Mouse (Mus musculus) embryonic facial prominence, embryonic 10.5 days (tissue): ENCODE data around the gene Nop16. TPM values are rescaled to one million over a fixed set of nuclear protein-coding genes. Genes with fewer than 3 reads are reported as not detected.
A peak's percentile ranks its signal among the peaks of the same experiment; 100 is the strongest.
"Not testable (repeated sequence)": the region's sequence is repeated elsewhere in the genome, so short reads cannot be mapped to it uniquely, and the experiment has no call there.

Experiments used
- DNase-seq: peaks from one replicate; pipeline ENCODE4 v3.0.0-alpha.2; 2017; ENCODE audit warnings: low spot score
- H3K27ac ChIP-seq: fragments of 300-500 bp; sonication (generic); replicated peaks from 2 replicates; pipeline ENCODE4 v1.5.1; 2016; ENCODE audit warnings: mild to moderate bottlenecking
- H3K27me3 ChIP-seq: fragments of 300-500 bp; sonication (generic); replicated peaks from 2 replicates; pipeline ENCODE4 v1.6.1; 2016; ENCODE audit warnings: low read depth, mild to moderate bottlenecking; ENCODE audit not compliant: poor library complexity, severe bottlenecking
- H3K36me3 ChIP-seq: fragments of 300-500 bp; sonication (generic); replicated peaks from 2 replicates; pipeline ENCODE4 v1.6.1; 2016; ENCODE audit warnings: mild to moderate bottlenecking, moderate library complexity
- H3K4me1 ChIP-seq: fragments of 300-500 bp; sonication (generic); 2 replicates; pipeline ENCODE4 v1.6.1; 2016
- H3K4me3 ChIP-seq: fragments of 300-500 bp; sonication (generic); 2 replicates; pipeline ENCODE4 v1.5.1; 2016; ENCODE audit warnings: mild to moderate bottlenecking, moderate library complexity
- H3K9me3 ChIP-seq: fragments of 300-500 bp; sonication (generic); 2 replicates; pipeline ENCODE4 v1.6.1; 2016; ENCODE audit warnings: mild to moderate bottlenecking
- WGBS: fragments of 180-500 bp; shearing (Covaris S2); methylation state at CpG from one replicate; pipeline ENCODE4 v1.1.7; 2016; 5-methylcytosine and 5-hydroxymethylcytosine counted together
- polyA plus RNA-seq: library from polyadenylated mRNA; unstranded; fragments of >200 nt; fragmentation: Nextera tagmentation; extraction: Ambion mirVana; gene quantifications from 2 replicates; pipeline ENCODE4 v1.2.1, GENCODE M21; 2016

Nop16 gene
- polyA plus RNA-seq = 112 and 117 TPM in 2 replicates

DNA sequence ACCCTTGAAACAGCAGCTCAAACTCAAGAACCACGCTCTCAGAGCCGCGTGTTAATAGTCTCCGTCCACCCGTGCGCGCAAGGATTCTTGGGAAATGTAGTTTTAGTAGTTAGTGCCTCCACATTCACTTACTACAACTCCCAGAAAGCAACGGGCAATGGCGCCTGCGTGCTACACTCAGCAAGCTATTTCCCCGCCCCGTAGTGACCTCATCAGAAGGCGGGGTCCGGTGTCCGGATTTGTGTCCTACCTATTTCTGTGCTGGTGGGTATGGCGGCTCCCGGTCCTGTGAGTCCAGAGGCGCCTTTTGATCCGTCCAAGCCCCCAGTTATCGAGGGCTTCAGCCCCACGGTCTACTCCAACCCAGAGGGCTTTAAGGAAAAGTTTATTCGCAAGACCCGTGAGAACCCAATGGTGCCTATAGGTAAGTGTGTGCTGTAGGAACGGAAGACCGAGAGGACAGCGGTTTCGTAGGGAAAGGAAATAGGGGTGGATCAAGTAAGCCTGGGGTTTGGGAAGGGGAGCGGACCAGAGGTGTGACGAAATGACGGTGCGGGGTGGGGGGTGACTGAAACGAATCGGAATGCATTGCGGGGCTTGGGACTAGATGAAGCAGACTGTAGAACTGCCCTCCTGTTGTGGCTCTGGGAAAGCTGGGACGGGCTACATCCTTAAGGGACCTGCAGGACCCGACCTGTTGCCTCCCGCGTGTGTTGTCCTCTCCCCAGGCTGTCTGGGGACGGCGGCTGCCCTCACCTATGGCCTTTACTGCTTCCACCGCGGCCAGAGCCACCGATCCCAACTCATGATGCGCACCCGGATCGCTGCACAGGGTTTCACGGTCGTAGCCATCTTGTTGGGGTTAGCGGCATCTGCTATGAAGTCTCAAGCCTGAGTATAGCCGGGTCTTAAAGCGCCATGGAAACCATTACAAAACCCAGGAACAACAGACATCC is at the start of gene Nop16, which contains the start of gene Higd2a:
Gene Nop16, minus strand, starts transcription at position 95 of the 956 bp plus-strand sequence.
Gene Higd2a, plus strand, starts transcription at position 212 of the 956 bp plus-strand sequence.
- Histone ChIP-seq H3K36me3 (peaks cover 50% of the 10 kb centered on the region), H3K9me3 (no peaks in the 10 kb centered on the region), H3K4me3 (peak within 1 kb of the TSS; percentile 94), H3K27ac (peak within 1 kb of the TSS; percentile 88), H3K4me1 (peaks cover 25% of the 10 kb centered on the region), H3K27me3 (no peaks in the 10 kb centered on the region)
- under 1% methylated on average over 51 of the region's 51 CpGs for WGBS
- peak; percentile 97 for DNase-seq

DNA sequence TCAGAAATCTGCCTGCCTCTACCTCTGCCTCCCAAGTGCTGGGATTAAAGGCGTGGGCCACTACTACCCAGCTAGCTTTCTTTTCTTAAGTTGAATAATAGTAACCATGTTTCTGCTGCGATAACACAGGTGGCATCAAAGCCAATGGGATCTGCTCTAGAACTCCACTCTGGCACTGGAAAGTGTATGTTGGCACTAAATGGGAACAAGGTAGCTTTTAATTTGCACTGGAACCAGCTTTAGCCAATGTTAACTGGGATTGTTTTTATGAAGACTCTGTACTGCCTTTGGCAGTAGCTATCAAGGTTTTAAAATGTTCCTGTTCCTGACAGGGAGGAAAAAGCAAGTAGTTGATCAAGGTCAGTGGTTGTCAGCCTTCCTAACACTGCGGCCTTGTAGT is 45.1 kb upstream of the Nop16 start:
- no peak for DNase-seq
- H3K4me3 ChIP-seq = no peak overlapping the region
- no peaks in the 10 kb centered on the region for H3K27me3 ChIP-seq
- H3K36me3 ChIP-seq = peaks cover 81% of the 10 kb centered on the region
- no peaks in the 10 kb centered on the region for H3K4me1 ChIP-seq
- 98% methylated on average over 3 of the region's 3 CpGs for WGBS
- no peaks in the 10 kb centered on the region for H3K9me3 ChIP-seq
- H3K27ac ChIP-seq = no peak overlapping the region

DNA sequence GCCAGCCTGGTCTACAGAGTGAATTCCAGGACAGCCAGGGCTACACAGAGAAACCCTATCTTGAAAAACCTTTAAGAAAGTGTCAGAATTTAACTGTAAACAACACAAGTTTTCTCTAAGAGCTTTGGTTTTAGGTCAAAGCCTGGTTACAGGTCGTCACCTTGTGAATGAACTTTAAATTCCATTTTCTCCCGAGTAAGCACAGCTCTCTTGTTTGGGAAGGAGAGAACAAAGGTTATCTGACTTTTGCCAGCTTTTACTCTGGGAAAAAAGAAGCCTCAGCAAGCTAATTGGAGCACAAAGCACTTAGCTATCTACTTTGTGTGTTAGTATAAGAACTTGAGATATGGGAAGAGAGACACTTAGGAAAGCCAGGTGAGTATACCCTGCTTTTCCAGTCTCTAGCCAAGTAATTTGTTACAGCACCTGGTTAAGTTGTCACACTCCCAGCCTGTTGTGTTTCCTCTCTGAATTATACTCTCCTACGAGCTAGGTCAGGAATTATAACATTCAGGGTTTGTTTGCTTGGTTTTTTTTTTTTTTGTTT is 42.9 kb upstream of the Nop16 start:
- H3K4me1 ChIP-seq = no peaks in the 10 kb centered on the region
- H3K36me3 ChIP-seq = peaks cover 69% of the 10 kb centered on the region
- no peak overlapping the region for H3K4me3 ChIP-seq
- no peak overlapping the region for H3K27ac ChIP-seq
- no peaks in the 10 kb centered on the region for H3K27me3 ChIP-seq
- WGBS = 81% methylated on average over 3 of the region's 3 CpGs
- DNase-seq = no peak
- no peaks in the 10 kb centered on the region for H3K9me3 ChIP-seq

DNA sequence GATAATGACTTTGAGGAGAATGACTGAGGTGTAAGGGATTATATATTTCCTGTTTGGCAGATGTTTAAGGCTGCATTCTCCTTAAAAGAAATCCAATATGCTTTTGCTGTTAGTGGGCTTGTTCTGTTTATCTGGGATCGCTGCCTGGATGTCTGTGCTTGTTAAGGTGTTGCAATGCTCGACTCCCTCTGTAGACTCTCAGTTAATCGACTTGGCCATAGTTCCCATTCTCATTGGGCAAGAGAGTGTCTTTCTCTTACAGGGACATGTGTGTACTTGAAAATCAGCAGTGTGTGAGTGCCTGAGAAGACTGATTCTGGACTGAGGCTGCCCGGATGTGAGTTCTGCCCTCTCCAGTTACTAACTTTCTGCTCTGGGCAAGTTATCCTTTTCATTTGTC is 39.2 kb upstream of the Nop16 start:
- 90% methylated on average over 4 of the region's 4 CpGs for WGBS
- peaks cover 61% of the 10 kb centered on the region for H3K36me3 ChIP-seq

DNA sequence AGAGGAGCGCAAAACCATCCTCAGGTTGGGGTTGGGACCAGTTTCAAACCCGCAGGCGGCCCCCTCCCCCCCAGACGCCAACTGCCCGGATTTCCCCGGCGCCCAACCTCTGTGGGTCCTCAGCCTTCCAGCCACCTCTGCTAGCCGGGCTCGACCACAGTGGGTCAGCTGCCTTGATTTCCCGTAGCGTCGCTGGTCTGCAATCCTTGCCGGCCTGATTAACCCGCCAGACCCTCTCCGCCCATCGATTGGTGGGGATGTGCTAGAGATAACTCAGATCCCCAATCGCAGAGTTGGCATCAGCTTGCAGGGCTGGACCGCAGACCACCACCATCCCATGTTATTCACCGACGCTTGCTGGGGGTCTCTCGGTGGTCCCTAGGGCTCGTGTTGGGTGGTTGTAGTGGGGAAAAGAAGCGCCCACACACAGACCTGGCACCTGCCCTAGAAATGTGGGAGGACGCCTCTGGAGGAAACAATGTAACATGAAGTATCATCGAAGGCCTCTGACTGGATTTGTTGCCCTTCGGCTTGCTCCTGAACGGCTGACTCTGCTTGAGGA is 32.2 kb upstream of the Nop16 start:
- Histone ChIP-seq H3K27ac (peak overlapping the region; percentile 97), H3K4me1 (peaks cover 16% of the 10 kb centered on the region), H3K36me3 (peaks cover 21% of the 10 kb centered on the region), H3K4me3 (peak overlapping the region; percentile 89), H3K27me3 (0 out of 2 replicates have a peak, but pooled peaks cover 3% of the 10 kb centered on the region), H3K9me3 (no peaks in the 10 kb centered on the region)
- WGBS = 2% methylated on average over 27 of the region's 27 CpGs
- peak; percentile 51 for DNase-seq

More for the DNA sequence above, 39.2 kb upstream of the Nop16 start:
- Histone ChIP-seq H3K4me1 (no peaks in the 10 kb centered on the region), H3K9me3 (no peaks in the 10 kb centered on the region), H3K4me3 (no peak overlapping the region), H3K27ac (no peak overlapping the region), H3K27me3 (no peaks in the 10 kb centered on the region)
- DNase-seq = no peak

DNA sequence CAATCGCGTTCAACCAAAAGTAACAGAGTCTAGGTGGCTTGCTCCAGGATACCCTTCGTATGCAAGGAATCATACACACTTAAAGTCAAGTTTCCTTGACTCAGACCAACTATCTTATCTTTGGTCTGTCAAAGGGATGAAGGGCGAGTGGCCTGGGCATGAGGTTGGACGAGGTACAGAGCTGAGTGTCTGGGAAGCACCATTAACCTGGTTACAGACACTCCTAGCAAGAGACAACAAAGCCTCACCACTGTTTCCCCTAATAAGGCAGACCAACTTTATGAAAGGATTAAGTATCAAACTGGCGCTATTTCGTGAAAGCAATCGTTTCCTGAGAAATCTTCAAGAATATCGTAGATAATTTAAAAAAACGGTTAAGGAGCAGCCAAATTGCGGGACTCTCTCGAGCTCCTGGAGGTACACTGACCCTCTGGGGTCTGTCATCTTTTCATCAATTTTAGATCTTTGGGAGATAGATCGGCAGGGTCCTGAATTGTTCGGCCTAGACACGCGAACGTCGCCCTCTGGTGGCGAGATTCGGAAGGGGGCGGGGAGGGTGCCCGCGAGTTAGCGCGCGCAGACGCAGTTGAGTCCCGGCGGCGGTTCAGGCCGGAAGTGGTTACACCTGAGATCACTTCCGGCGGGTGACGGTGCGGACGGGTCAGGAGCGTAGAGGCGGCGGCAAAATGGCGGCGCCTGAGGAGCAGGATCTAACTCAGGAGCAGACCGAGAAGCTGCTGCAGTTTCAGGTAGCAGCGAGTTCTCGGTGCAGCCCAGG is 31.5 kb upstream of the Nop16 start, which contains the start of gene Faf2:
Gene Faf2, plus strand, starts transcription at position 630 of the 778 bp plus-strand sequence.
- Histone ChIP-seq H3K36me3 (peaks cover 14% of the 10 kb centered on the region), H3K4me1 (peaks cover 16% of the 10 kb centered on the region), H3K4me3 (peak within 1 kb of the TSS; percentile 89), H3K27ac (peak within 1 kb of the TSS; percentile 97), H3K27me3 (0 out of 2 replicates have a peak, but pooled peaks cover 3% of the 10 kb centered on the region), H3K9me3 (no peaks in the 10 kb centered on the region)
- DNase-seq = peak; percentile 99
- WGBS = 12% methylated on average over 44 of the region's 44 CpGs

DNA sequence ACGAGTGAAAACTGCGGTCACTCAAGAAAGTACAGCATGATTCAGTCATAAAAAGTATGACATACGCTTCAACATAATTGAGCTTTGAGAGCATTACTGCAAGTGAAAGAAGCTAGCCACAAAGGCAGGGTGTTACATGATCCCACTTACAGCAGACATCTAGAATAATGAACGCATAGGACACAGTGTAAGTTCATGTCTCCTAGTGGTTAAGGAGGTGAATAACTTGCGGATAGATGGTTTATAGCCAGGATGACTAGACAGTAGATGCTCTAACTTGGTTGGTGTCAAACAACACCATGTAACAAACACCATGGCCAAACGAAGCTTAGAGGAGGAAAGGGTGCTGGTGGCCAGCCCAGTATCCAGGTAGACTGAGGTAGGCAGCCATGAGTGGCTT is 27.1 kb upstream of the Nop16 start:
- WGBS = 68% methylated on average over 6 of the region's 6 CpGs
- 0 out of 2 replicates have a peak, but pooled peaks cover 3% of the 10 kb centered on the region for H3K27me3 ChIP-seq
- no peak for DNase-seq
- H3K36me3 ChIP-seq = no peaks in the 10 kb centered on the region
- H3K9me3 ChIP-seq = no peaks in the 10 kb centered on the region
- no peak overlapping the region for H3K4me3 ChIP-seq
- 0 out of 2 replicates have a peak, but pooled peaks cover 3% of the 10 kb centered on the region for H3K4me1 ChIP-seq
- H3K27ac ChIP-seq = no peak overlapping the region

DNA sequence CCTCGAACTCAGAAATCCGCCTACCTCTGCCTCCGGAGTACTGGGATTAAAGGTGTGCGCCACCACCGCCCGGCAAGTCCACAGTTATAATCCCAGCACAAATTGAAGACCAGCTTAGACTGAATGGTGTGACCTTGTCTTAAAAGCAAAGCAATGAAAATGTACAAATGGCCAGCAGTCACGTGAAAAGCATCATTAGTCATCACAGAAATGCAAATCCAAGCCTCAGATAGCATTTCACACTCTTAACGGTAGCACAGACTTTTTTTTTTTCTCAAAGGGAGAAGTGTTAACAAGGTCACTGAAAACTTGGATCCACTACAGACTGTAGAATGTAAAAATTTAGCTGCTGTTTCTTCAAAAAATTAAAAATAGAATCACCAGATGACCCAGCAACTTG is 26.4 kb upstream of the Nop16 start:
- Histone ChIP-seq H3K9me3 (no peaks in the 10 kb centered on the region), H3K4me1 (peaks cover 7% of the 10 kb centered on the region), H3K4me3 (no peak overlapping the region), H3K36me3 (no peaks in the 10 kb centered on the region), H3K27me3 (peaks cover 3% of the 10 kb centered on the region; the same call in 1 of the 2 replicates), H3K27ac (no peak overlapping the region)
- no peak for DNase-seq
- WGBS = 83% methylated on average over 8 of the region's 8 CpGs

DNA sequence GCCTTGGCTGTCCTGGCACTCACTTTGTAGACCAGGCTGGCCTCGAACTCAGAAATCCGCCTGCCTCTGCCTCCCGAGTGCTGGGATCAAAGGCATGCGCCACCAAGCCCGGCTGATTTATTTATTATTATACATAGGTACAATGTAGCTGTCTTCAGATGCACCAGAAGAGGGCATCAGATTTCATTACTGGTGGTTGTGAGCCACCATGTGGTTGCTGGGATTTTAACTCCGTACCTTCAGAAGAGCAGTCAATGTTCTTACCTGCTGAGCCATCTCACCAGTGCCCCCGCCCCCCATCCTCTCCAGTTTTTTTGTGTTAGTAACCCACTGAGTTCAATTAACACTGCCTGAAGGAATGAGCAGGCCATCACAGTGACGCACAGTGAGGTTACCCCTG is 23.3 kb upstream of the Nop16 start:
- H3K27ac ChIP-seq, DNase-seq, H3K9me3 ChIP-seq, H3K36me3 ChIP-seq, H3K4me3 ChIP-seq: not testable (repeated sequence)
- peaks cover 32% of the 10 kb centered on the region for H3K27me3 ChIP-seq
- 88% methylated on average over 8 of the region's 8 CpGs for WGBS
- peaks cover 26% of the 10 kb centered on the region for H3K4me1 ChIP-seq

DNA sequence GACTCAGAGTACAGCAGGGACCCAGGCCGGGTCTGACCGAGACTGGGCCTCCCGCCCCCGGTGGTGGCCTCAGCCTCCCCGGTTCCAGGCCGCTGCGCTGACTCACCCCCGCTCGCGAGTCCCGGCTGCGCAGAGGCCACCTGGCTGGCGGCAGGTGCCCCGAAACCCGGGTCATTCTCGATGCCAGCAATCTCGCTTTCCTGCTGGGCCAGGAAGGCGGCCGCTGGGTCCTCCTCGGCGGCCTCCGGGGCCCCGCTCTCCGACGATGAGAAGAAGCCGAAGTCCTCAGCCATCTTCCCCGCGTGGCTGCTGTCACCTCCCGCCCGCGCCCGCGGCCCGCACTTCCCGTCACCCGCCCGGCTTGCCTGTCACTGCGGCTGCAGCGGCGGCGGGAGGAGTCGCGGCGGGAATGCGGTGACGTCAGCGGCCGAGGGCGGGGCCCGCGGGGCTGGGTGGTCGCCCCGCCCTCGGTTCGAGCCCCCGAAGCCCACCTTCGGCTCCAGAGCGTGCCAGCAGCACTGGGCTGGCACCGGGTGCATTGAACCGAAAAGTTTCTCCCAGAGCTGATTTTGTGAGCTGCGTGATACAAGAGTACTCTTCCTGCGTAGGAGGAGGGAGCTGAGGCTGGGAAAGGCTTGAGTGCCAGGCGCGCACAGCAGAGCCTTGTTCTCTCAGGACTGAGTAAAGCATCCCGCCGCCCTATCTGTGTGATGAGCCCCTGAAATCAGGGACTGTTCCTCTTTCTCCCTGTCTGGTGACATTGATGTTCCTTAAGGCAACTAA is 21.3 kb upstream of the Nop16 start, which contains the start of gene Cltb:
Gene Cltb, minus strand, starts transcription at position 373 of the 783 bp plus-strand sequence.
- H3K36me3 ChIP-seq = no peaks in the 10 kb centered on the region
- H3K9me3 ChIP-seq = no peaks in the 10 kb centered on the region
- DNase-seq = peak; percentile 88
- H3K4me1 ChIP-seq = peaks cover 23% of the 10 kb centered on the region
- peaks cover 42% of the 10 kb centered on the region for H3K27me3 ChIP-seq
- peak within 1 kb of the TSS; percentile 75 for H3K4me3 ChIP-seq
- peak within 1 kb of the TSS; percentile 77 for H3K27ac ChIP-seq
- under 1% methylated on average over 66 of the region's 66 CpGs for WGBS

DNA sequence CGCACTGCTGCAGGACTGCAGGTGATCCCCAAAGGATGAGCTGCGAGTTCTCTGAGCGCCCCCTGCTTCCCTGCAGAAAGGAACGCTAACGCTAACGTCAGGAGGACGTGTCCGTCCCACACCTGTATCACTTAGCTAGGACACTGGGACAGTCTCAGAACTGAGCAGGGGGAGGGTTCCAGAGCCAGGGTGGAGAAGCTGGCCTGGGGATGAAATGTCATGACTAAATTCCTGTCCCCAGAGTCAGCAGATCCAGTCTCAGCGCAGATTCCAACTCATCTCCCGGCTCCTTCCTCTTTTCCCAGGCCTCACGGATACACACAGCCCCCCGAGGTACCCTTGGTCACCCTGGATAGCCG is 20.7 kb upstream of the Nop16 start:
- Histone ChIP-seq H3K36me3 (no peaks in the 10 kb centered on the region), H3K27ac (peak overlapping the region; percentile 77), H3K4me1 (peaks cover 23% of the 10 kb centered on the region), H3K27me3 (peaks cover 43% of the 10 kb centered on the region), H3K4me3 (peak overlapping the region; percentile 75), H3K9me3 (no peaks in the 10 kb centered on the region)
- no peak for DNase-seq
- WGBS = 6% methylated on average over 13 of the region's 13 CpGs
